Mouse (Mus musculus) thymus, postnatal 25 days (tissue): ENCODE measurements around the gene 1700080E11Rik.
A peak's percentile ranks its signal among the peaks of the same experiment; 100 is the strongest.
"Not testable (repeated sequence)": the region's sequence is repeated elsewhere in the genome, so short reads cannot be mapped to it uniquely, and the experiment has no call there.

Experiments used
- DNase-seq: peaks from one replicate; pipeline ENCODE4 v3.0.0; 2022

1700080E11Rik gene

GRCm38 (mm10) chr9:105144992-105145391 lies at the start of gene 1700080E11Rik:
1700080E11Rik (minus strand) TSS chr9:105145092.
- DNase-seq, result no peak

GRCm38 (mm10) chr9:105186725-105187124 lies 41.8 kb upstream of the 1700080E11Rik start:
- DNase-seq, result no peak

DNA sequence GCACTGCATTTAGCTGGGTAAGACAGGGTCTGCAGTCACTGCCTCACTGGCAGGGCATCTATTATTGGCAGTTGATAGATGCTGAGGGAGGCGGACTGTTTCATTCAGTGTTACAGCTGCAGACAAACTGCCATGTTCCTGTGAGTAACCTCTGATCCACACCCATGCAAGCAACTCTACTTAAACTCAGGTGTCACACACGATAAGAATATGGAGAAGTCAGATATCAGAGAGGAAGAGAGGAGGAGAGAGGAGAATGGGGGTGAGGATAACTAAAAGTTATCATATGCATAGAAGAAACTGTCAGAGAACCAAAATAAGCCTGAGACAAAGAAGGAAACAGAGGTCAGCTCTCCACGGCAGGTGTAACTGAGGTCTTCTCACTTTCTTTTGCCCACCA lies 37.5 kb upstream of the 1700080E11Rik start:
- DNase-seq, result no peak

GRCm38 (mm10) chr9:105139204-105139603 lies 5.7 kb downstream of the 1700080E11Rik start:
- DNase-seq, result no peak

- DNase-seq, result no peak
These were observed 8.5 kb downstream of the 1700080E11Rik start for GRCm38 (mm10) chr9:105136404-105136803.

- DNase-seq, result peak; percentile 32
These were observed 10.4 kb downstream of the 1700080E11Rik start for GRCm38 (mm10) chr9:105134536-105134935.

DNA sequence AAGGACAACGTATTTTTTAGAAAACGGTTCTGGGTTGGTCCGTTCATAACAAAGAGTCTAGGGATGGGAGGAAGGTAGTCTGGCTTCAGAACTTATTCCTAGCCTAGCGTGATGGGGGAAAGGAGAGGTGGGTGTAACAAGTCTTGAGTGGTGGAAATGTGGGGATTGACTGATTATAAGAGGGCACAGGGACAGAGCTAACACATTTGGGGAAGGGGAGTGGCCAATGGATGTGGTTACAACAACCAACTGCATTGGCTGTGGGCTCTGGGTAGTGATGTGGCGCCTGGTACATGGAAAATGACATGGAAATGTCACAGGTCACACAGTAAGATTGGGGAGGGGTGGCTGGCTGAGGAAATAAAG lies 12.9 kb downstream of the 1700080E11Rik start:
- DNase-seq, result no peak

GRCm38 (mm10) chr9:105131253-105132001 lies 13.5 kb downstream of the 1700080E11Rik start, which contains the start of gene Nudt16:
Nudt16 (minus strand) TSS chr9:105131824.
- peak; percentile 92 for DNase-seq

DNA sequence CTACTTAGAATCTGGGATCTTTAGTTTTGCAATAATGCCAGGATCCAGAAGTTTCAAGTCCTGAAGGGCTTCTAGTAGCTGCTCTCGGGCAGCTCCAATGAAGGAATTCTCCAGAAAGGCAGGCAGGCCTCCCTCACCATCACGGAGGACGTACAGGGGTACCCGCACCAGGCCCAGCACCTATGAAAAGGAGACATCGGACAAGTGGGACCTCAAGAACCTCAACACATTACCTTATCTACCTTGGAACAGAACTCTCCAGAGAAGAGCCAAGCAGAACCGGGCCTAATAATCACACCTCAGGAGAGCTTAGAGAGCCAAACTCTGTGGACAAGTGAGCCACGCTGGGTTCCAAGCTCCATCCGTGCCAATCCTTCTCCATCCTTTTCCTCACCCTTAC lies 14.6 kb downstream of the 1700080E11Rik start:
- DNase-seq, result no peak

DNA sequence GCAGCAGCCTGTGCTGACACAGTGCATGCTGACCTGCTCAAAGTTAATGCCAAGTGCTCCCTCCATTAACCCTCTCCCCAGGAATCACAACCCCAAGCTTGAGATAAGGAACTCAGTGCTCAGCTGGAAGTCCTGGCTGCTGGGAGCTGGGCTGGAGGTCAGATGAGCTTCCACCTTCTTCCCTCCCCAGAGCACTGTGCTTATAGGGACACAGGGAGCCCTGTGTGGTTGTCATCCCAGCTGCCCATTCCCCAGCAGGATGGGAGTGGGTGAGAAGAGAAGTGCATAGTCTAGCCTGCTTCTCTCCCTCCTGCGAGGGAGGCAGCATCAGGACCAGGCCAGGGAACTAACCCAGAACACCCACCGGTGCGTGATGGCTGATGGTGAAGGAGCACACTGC lies 19.7 kb downstream of the 1700080E11Rik start:
- DNase-seq, result not testable (repeated sequence)

GRCm38 (mm10) chr9:105103893-105104292 lies 41.0 kb downstream of the 1700080E11Rik start:
- no peak for DNase-seq

DNA sequence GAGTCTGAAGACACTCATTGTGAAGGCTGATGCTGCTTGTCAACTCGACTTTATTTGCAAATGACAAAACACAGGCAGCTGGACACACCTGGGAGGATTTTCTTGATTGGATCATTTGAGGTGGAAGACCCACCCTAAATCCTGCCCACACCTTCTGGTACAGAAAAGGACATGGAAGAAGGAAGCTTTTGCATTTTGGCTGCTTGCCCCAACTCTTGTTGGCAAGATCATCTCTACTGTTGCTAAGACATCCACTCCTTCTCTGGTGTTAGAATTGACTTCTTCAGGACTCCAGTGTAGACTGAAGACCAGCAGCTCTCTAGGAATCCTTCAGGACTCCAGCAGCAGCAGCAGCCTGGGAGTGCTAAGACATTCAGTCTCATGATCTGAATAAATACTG lies 43.0 kb downstream of the 1700080E11Rik start:
- DNase-seq, result no peak

DNA sequence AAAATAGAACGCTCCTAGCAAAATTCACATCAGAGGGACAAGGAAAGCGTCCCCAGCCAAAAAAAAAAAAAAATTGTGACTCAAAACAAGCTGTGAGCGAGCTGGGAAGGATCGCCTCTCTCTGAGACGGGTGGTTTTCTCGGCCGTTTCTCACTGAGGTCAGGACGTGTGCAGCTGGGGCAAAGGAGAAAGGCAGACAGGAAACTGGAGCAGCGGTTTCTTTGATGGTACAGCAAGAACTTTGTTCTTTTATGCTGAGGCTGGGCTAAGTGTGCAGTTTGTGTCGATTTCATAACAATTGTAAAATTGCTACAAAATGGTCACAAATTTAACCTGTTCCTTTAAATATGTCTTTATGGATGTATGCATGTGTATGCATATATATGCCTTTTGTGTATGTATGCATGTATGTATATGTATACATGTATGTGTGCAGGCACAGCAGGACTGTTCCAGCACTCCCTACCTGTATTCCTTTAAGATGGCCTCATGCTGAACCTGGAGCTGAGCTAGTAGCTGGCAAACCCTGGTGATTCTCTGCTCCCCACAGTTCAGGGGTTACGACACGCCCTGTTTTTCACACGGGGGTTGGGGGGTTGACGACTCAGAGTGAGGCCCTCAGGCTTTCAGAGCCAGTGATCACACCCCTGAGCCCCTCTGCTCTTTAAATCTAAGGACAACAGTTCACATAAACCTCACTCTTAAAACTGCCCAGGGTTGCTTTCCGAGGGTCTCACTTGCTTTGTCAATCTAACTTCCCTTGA lies 43.9 kb downstream of the 1700080E11Rik start:
- peak; percentile 71 for DNase-seq
